Mouse (Mus musculus) retina, adult 2 months (tissue): ENCODE data around the gene Fat1.
"Not testable (repeated sequence)": the region's sequence is repeated elsewhere in the genome, so short reads cannot be mapped to it uniquely, and the experiment has no call there.

ENCODE experiments used
- DNase-seq: peaks from one replicate; pipeline ENCODE4 v3.0.0-alpha.2; 2012; ENCODE audit warnings: low read depth, low spot score

The Fat1 gene

DNA sequence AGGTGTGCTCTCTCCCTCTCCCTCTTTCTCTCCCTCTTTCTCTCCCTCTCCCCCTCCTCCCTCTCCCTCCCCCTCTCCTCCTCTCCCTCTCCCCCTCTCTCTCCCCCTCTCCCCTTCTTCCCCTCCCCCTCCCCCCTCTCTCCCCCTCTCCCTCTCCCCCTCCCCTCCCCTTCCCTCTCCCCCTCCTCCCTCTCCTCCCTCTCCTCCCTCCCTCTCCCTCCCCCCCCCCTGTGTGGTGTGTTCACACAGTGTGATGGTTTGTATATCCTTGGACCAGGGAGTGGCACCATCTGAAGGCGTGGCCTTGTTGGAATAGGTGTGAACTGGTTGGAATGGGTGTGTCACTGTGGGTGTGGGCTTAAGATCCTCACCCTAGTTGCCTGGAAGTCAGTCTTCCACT, 130.1 kb downstream of the Fat1 start:
- DNase-seq = not testable (repeated sequence)

DNA sequence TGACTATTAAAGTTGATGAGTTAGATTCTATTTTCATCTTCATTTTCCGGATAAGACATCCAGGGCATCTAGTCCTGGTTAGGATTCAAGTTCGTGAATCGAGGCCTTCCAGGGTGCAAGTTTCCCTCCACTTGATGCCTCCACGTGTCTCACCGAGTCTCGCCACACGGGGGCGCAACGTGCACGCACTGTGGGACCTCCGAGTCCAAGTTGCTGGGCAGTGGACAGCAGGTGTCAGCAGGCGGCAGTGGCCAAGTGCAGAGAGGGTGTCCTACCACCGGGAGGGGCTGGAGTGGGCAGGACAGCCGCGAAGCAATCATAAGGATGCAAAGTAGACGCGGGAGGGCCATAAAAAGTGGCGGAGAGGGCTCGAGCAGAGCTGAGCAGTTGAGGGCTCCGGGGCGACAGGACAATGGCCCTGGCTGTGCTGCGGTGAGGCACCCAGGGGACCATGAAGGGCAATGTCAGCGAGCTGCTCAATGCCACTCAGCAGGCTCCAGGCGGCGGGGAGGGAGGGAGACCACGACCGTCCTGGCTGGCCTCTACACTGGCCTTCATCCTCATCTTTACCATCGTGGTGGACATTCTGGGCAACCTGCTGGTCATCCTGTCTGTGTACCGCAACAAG, 133.6 kb downstream of the Fat1 start, which contains the start of gene Mtnr1a:
Gene Mtnr1a (plus strand): TSS at position 379 of the 628 bp plus-strand sequence.
- peak; percentile 49 for DNase-seq

DNA sequence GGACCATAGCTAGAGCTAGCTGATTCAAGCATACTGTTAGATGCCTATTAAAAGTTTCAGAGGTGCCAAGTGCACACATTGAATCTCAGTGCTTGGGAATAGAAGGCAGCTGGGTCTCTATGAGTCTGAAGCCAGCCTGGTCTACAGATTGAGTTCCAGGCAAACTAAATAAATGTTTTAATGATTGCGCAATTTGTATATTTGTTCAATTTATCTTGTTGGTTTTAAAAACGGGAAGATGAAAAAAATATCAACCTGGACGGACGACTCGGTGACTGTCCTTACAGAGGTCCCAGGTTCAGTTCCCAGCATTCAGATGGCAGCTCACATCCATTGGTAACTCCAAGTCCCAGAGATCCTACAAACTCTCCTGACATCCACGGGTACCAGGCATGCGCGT, 135.7 kb downstream of the Fat1 start:
- DNase-seq = no peak

DNA sequence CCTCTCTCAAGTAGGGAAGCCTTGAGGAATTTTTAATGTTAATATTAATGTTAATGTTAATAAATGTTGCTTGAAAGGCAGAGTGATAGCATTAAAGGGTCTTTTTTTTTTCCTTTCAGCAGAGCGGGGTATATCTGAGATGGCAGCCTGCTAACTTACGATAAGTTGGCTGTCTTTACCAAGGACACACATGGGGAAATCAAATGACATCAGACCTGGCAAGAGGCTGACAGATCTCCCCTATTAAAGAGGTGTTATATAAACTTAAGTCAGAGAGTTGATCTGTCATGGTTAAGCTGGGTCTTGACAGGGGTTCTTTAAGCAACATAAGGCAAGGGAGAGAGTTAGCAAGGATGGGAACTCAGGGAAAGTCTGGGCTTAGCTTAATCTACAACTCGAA, 145.6 kb downstream of the Fat1 start:
- DNase-seq = no peak

DNA sequence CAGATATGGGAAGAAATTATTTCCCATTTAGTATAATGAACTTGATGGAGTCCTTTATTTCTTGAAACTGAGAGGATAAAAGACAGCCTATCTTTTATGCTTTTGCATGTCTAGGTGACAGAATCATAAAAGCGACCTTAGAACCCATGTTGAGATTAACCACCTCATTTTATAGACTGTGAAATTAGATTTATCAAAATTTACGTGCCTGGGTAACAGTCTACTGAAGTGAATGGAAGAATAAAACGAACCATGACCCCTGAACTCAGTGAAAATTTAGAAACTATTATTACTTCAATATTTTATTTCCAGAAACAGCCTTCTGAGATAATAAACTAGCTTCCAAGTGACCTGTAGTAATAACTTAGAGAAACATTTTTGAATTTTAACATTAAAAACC, 158.4 kb downstream of the Fat1 start:
- DNase-seq = no peak
